23 mouse cellular contexts compared by ENCODE assay signal in the genomic region with DNA sequence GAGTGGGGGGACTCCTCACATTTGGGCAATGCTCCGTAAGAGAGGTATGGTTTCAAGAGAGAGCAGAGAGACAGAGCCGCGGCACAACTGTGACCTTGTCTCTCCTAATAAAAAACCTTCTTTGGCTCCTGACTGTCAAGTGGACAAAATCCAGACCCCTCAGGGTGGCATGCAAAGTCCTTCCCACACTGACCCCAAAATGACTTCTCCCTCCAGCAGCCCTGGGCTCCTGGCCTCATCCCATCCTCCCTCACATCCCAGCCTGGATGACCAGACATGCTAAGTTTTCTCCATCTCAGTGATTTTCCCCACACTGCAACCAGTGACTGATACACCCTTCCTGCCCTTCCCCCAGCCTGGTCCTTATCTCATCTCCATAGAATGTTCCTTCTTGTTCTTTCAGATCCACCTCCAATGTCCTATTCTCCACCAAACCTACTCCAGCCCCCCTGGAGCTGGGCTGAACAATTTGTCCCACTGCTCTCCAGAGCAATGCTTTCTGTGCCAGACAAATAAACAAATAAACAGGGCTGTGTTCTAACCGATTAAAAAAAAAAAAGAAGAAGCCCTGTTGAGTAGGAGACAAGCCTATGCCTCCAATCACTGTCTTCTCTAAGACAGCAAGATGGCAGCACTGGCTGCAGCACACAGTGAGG.
DNase-seq lines count a peak whose midpoint lies in the region; ATAC-seq and TF ChIP-seq lines count a peak whose summit lies in the region.
"Had no signal": no experiment of that assay in that cellular context is flagged by ENCODE, and none has a peak within 500 bp of the region (broad histone marks: within the 10 kb centered on the region; RNA-seq: fewer than 3 reads in every experiment).

No protein-coding gene starts in this region.

- H3K36me3 ChIP-seq in heart, embryonic 15.5 days = no peaks in the 10 kb centered on the region
- H3K36me3 ChIP-seq in lung, postnatal 0 days (ENCODE audit: insufficient read depth, low read length) = no peaks in the 10 kb centered on the region
- H3K36me3 ChIP-seq in limb, embryonic 10.5 days = no peaks in the 10 kb centered on the region
- H3K36me3 ChIP-seq: forebrain, embryonic 15.5 days; G1E; hindbrain, embryonic 15.5 days; limb, embryonic 12.5 days had no signal

- H3K4me2 ChIP-seq in heart, embryonic 15.5 days = no peak overlapping the region
- H3K4me2 ChIP-seq in lung, postnatal 0 days (replicated peaks; ENCODE audit: low read depth, low read length) = no peak overlapping the region
- H3K4me2 ChIP-seq: forebrain, embryonic 15.5 days; hindbrain, embryonic 15.5 days; limb, embryonic 12.5 days; liver, embryonic 11.5 days had no signal

- ATAC-seq in heart, embryonic 15.5 days (replicated peaks; ENCODE audit: insufficient number of reproducible peaks, insufficient read depth, low FRiP score, low read depth) = peak; percentile 31; the same call in 1 of the 2 replicates
- no peak for ATAC-seq in lung, postnatal 0 days
- ATAC-seq: forebrain, embryonic 15.5 days; midbrain, embryonic 16.5 days had no signal

- 0 out of 2 replicates have a peak overlapping the region, but pooled peaks have one; percentile 8 for H3K9ac ChIP-seq in heart, embryonic 15.5 days
- no peak overlapping the region for H3K9ac ChIP-seq in lung, postnatal 0 days (replicated peaks; ENCODE audit: low read depth)
- H3K9ac ChIP-seq: forebrain, embryonic 15.5 days; hindbrain, embryonic 15.5 days; limb, embryonic 12.5 days had no signal

- DNase-seq in gastrocnemius, adult 2 months = no peak
- DNase-seq in gastrocnemius, postnatal 36 days = no peak
- no peak for DNase-seq in heart, postnatal 36 days
- DNase-seq in lung, postnatal 0 days (ENCODE audit: low spot score) = no peak
- DNase-seq in lung, postnatal 25 days (ENCODE audit: low spot score) = no peak
- no peak for DNase-seq in limb, embryonic 10.5 days (ENCODE audit: low spot score)
- DNase-seq in thymus, adult 18-20 months = no peak
- DNase-seq: cerebellum, adult 18-20 months; gastrocnemius, postnatal 10 days; heart, adult 18-20 months; layer of hippocampus, postnatal 36 days; lung, adult 18-20 months; lung, postnatal 4 days; thymus, postnatal 36 days had no signal

- intact Hi-C loops in gastrocnemius, adult 2 months (cut with DNase I) = loop anchor here (5.0 kb wide), 1 partner anchor 184 kb away; no protein-coding TSS in a partner anchor
- intact Hi-C loops in gastrocnemius, postnatal 36 days (cut with DNase I) = loop anchor here (5.0 kb wide), 1 partner anchor 179 kb away; no protein-coding TSS in a partner anchor
- intact Hi-C loops in heart, postnatal 36 days (cut with DNase I) = no loop called here

- H3K27me3 ChIP-seq in heart, embryonic 15.5 days = no peaks in the 10 kb centered on the region
- no peaks in the 10 kb centered on the region for H3K27me3 ChIP-seq in lung, postnatal 0 days (replicated peaks; ENCODE audit: insufficient read depth, low read length)
- H3K27me3 ChIP-seq in limb, embryonic 10.5 days (ENCODE audit: low read depth, poor library complexity, severe bottlenecking) = no peaks in the 10 kb centered on the region
- H3K27me3 ChIP-seq: CH12.LX; forebrain, embryonic 15.5 days; hindbrain, embryonic 15.5 days; limb, embryonic 12.5 days had no signal

- 0 out of 2 replicates have a peak overlapping the region, but pooled peaks have one; percentile 12 for H3K27ac ChIP-seq in gastrocnemius, adult 2 months
- peak overlapping the region; percentile 63 for H3K27ac ChIP-seq in heart, embryonic 15.5 days
- H3K27ac ChIP-seq in lung, postnatal 0 days (ENCODE audit: low read length) = no peak overlapping the region
- peak overlapping the region; percentile 17; the same call in 1 of the 2 replicates for H3K27ac ChIP-seq in limb, embryonic 10.5 days
- H3K27ac ChIP-seq: forebrain, embryonic 15.5 days; hindbrain, embryonic 15.5 days; limb, embryonic 12.5 days had no signal

- 37% methylated on average over 4 of the region's 4 CpGs for WGBS in heart, embryonic 15.5 days
- WGBS in lung, postnatal 0 days = 71% methylated on average over 4 of the region's 4 CpGs
- WGBS in limb, embryonic 10.5 days = 25% methylated on average over 4 of the region's 4 CpGs

- H3K4me3 ChIP-seq in gastrocnemius, adult 2 months = no peak overlapping the region
- no peak overlapping the region for H3K4me3 ChIP-seq in heart, embryonic 15.5 days
- no peak overlapping the region for H3K4me3 ChIP-seq in lung, postnatal 0 days (ENCODE audit: low read depth, low read length)
- H3K4me3 ChIP-seq in limb, embryonic 10.5 days = no peak overlapping the region
- H3K4me3 ChIP-seq: forebrain, embryonic 15.5 days; hindbrain, embryonic 15.5 days; limb, embryonic 12.5 days; myocyte had no signal

- peaks cover 40% of the 10 kb centered on the region for H3K4me1 ChIP-seq in heart, embryonic 15.5 days (replicated peaks)
- peaks cover 8% of the 10 kb centered on the region; the same call in 1 of the 2 replicates for H3K4me1 ChIP-seq in lung, postnatal 0 days (ENCODE audit: insufficient read depth, low read depth, low read length)
- H3K4me1 ChIP-seq in limb, embryonic 10.5 days = peaks cover 40% of the 10 kb centered on the region

- TF ChIP-seq CTCF in gastrocnemius, adult 2 months (IDR thresholded peaks at IDR 0.05) = no peak
- no peak for TF ChIP-seq CTCF in lung, postnatal 0 days (IDR thresholded peaks at IDR 0.05)

- H3K9me3 ChIP-seq in heart, embryonic 15.5 days (replicated peaks) = no peaks in the 10 kb centered on the region
- no peaks in the 10 kb centered on the region for H3K9me3 ChIP-seq in lung, postnatal 0 days (ENCODE audit: low read length)
- H3K9me3 ChIP-seq in limb, embryonic 10.5 days (replicated peaks) = no peaks in the 10 kb centered on the region
- H3K9me3 ChIP-seq: forebrain, embryonic 15.5 days; hindbrain, embryonic 15.5 days; limb, embryonic 12.5 days had no signal

- TF ChIP-seq EP300 in lung, postnatal 0 days (IDR thresholded peaks at IDR 0.05) = peak; percentile 96
